Mouse (Mus musculus): ENCODE data around the gene Ostf1.

DNA sequence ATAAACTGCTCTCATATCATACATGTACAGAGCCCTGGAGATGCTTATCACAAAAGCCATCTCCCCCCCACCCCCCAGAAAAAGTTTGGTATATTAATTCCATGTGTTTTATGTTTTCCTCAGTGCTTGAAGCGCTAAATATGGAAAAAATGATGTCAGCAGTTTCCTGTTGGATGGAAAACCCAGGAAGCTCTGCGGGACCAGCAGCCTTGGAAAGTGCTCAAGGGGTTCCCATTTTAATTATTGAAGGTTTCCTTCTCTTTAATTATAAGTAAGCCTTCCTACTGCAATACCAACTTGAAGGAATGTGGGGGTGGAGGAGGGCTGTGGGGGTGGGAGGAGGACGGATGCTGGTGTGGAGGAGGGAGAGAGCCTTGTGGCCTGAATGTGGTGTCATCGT lies 9.4 kb upstream of the Ostf1 start:
- TF ChIP-seq CTCF (IDR thresholded peaks at IDR 0.05; ENCODE audit: control insufficient read depth, insufficient read depth, insufficient read length) (no peak), MAX (IDR thresholded peaks at IDR 0.05) (no peak), CEBPB (IDR thresholded peaks at IDR 0.05; ENCODE audit: low read depth) (no peak)
